Mouse (Mus musculus) left cerebral cortex, postnatal 36 days (tissue): ENCODE measurements around the gene Trim65. TPM values are rescaled to one million over a fixed set of nuclear protein-coding genes. Genes with fewer than 3 reads are reported as not detected.

Experiments
- DNase-seq, 2 experiments: peaks; one replicate each; pipeline ENCODE4 v3.0.0; 2021 to 2022; ENCODE audit warnings: low spot score in 2 of 2, mixed read lengths in 1 of 2
- intact Hi-C: fragments of 180-260 bp; cut with DNase I; formaldehyde crosslinking; loops from one replicate; pipeline ENCODE4 v1.15.1; 2025
- total RNA-seq, 2 experiments: library from RNA; stranded (reverse); gene quantifications; 2 replicates each; pipeline ENCODE4 v1.2.3; 2021

The Trim65 gene
- total RNA-seq, 2 experiments from 2014 or later: 7.2 to 8.4 TPM

DNA sequence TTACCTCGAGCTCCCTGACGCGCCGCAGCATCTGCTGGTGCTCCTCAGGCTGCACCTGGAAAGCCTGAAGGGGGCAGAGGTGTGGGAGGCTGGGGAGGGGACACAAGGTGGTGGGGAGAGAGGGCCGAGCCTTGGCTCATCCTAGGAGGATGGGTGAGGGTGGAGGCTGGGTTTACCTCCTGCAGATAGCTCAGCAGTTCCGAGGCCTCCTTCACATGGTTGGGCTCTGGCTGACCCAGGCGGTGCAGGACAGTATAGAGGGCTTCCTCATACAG is 54.7 kb downstream of the Trim65 start:
- intact Hi-C loops: no loop called here
- DNase-seq: no peak

DNA sequence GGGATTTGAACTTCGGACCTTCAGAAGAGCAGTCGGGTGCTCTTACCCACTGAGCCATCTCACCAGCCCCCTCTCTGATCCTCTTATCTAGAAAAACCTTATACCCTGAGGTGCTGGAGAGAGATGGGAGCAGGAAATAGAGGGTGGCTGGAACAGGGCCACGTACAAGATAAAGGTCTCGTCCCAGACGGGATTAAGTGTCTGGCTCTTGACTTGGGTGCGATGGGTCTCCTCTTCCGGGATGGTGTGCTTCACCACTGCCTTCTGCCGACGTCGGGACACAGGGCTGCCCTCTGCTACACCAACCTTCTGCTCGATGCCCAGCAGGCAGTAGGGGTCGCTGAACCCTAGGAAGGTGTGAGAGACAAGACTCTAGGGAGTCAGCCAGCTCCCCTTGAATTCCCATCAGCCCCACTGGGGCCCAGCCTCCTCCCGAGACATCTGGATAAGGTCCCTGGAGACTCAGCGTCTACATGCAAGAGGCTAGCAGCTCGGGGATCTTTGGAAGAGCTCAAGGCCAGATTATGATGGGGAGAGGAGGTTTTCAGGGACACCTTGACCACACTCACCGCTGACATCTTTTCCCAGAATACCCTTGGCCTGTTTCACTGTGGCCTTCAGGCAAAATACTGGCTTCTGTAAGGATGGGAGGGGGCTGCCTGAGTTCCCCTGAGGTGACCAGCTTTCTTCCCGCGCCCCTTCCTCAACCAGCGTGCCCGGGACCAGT is 55.2 kb downstream of the Trim65 start:
- intact Hi-C loops: no loop called here
- no peak for DNase-seq

DNA sequence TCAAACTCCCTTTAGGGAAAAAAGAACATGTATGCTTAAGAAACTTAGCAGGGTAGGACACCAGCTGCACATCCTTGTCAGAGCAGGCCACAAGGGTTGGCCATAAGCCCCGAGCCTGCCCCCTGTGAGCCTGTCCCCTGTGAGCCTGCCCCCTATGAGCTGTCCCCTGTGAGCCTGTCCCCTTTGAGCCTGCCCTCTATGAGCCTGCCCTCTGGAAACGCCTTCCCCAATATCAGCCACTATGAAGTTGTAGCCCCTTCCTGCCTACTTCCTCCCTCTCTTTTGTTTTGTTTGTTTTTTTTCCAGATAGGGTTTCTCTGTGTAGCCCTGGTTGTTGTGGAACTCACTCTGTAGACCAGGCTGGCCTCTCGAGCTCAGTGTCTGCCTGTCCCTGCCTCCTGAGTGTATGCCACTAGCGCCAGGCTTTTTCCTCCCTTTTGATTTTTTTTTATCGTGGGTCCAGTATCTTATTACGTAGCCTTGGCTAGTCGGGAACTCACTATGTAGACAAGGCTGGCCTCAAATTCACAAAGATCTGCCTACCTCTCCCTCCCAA is 56.4 kb downstream of the Trim65 start:
- DNase-seq: no peak
- intact Hi-C loops: no loop called here

DNA sequence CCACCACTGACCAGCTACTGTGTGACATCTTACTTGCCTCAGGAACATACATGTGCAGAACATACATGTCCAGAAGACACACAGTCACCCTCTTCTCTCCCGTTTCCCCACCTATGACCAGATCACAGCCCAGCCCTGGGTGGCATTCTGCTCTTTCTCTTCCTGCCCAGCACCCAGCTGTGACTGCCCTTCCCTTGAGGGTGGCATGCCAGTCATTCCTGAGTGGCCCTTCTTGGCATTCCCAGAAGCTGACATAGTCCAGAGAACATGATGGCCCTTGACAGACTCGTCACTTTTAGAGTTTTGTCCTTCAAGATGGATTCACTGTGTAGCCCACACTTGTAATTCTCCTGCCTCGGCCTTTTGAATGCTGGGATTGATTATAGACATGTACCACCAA is 58.3 kb downstream of the Trim65 start:
- intact Hi-C loops: no loop called here
- DNase-seq: no peak

Other genes with a start within 250 kb of the Trim65 start
- gene Smim5, start 231.2 kb downstream of the Trim65 start, total RNA-seq: not detected
- gene Smim6, start 219.1 kb downstream of the Trim65 start, total RNA-seq: not detected
- gene Sap30bp, start 197.8 kb downstream of the Trim65 start, total RNA-seq: 10 to 100 TPM; 47.6 to 48.3 TPM
- gene Recql5, start 197.7 kb downstream of the Trim65 start, total RNA-seq: 10 to 100 TPM; 23.4 to 30.7 TPM
- gene Itgb4, start 156.4 kb downstream of the Trim65 start, total RNA-seq: 1 to 10 TPM; 5.1 to 7.3 TPM
- gene Galk1, start 118.4 kb downstream of the Trim65 start, total RNA-seq: 10 to 100 TPM; 15.8 to 18.6 TPM
- gene H3f3b, start 103.2 kb downstream of the Trim65 start, total RNA-seq: 100 to 1,000 TPM; 253 to 254 TPM
- gene Unk, start 100.8 kb downstream of the Trim65 start, total RNA-seq: 10 to 100 TPM; 18.9 to 27.0 TPM
- gene Unc13d, start 53.2 kb downstream of the Trim65 start, total RNA-seq: 1 to 10 TPM in 1 of 2 experiments, under 1 TPM in 1; 0.93 to 1.0 TPM
- gene Wbp2, start 44.1 kb downstream of the Trim65 start, total RNA-seq: 100 to 1,000 TPM; 388 to 420 TPM
- 1 to 10 TPM; 7.0 to 9.6 TPM for gene Trim47, start 3.9 kb downstream of the Trim65 start, total RNA-seq
- gene Mrpl38, start 7.7 kb upstream of the Trim65 start, total RNA-seq: 10 to 100 TPM; 58.3 to 62.1 TPM
- gene Fbf1, start 37.0 kb upstream of the Trim65 start, total RNA-seq: 10 to 100 TPM; 65.5 to 98.0 TPM
- 10 to 100 TPM; 41.3 to 41.6 TPM for gene Ten1, start 67.7 kb upstream of the Trim65 start, total RNA-seq
- 100 to 1,000 TPM; 115 to 118 TPM for gene Acox1, start 67.9 kb upstream of the Trim65 start, total RNA-seq
- 1 to 10 TPM; 1.2 to 1.3 TPM for gene Evpl, start 106.9 kb upstream of the Trim65 start, total RNA-seq
- 10 to 100 TPM; 66.6 to 70.6 TPM for gene Srp68, start 143.1 kb upstream of the Trim65 start, total RNA-seq
- not detected for gene Galr2, start 149.8 kb upstream of the Trim65 start, total RNA-seq
- gene Exoc7, start 176.1 kb upstream of the Trim65 start, total RNA-seq: 100 to 1,000 TPM in 1 of 2 experiments, 10 to 100 TPM in 1; 93.0 to 100 TPM
- 1 to 10 TPM; 5.0 to 5.2 TPM for gene Foxj1, start 204.3 kb upstream of the Trim65 start, total RNA-seq